Mouse (Mus musculus) CH12.LX (cell line): Measurements from ENCODE around the gene Atp6v1g2. TPM values are rescaled to one million over a fixed set of nuclear protein-coding genes. Genes with fewer than 3 reads are reported as not detected.

ENCODE experiments used
- DNase-seq: peaks from one replicate; pipeline ENCODE4 v3.0.0-alpha.2; 2013; ENCODE audit errors: extremely low read depth
- H3K27ac ChIP-seq: 2 replicates; pipeline ENCODE4 v1.5.1; 2012; ENCODE audit warnings: low read depth, mild to moderate bottlenecking, control low read depth, moderate library complexity; ENCODE audit not compliant: insufficient read depth
- H3K27me3 ChIP-seq: replicated peaks from 2 replicates; pipeline ENCODE3; 2012; ENCODE audit warnings: inconsistent platforms
- H3K36me3 ChIP-seq, 2 experiments: replicated peaks in 1 of 2; 2 replicates each; pipeline versions ENCODE3 to v1.6.1; 2012; ENCODE audit warnings: inconsistent platforms in 1 of 2, low read length in 1 of 2, mild to moderate bottlenecking in 1 of 2, mixed read lengths in 1 of 2, moderate library complexity in 1 of 2; ENCODE audit not compliant: control insufficient read depth in 1 of 2, insufficient read depth in 1 of 2
- H3K4me1 ChIP-seq, 2 experiments: 2 replicates each; pipeline ENCODE4 v1.6.1; 2012; ENCODE audit warnings: inconsistent platforms in 1 of 2, moderate library complexity in 1 of 2; ENCODE audit not compliant: insufficient read depth in 2 of 2, control insufficient read depth in 1 of 2
- H3K4me2 ChIP-seq: 2 replicates; pipeline ENCODE4 v1.6.1; 2012; ENCODE audit warnings: low read depth, mild to moderate bottlenecking, control low read depth; ENCODE audit not compliant: poor library complexity, insufficient read depth, severe bottlenecking
- H3K4me3 ChIP-seq, 3 experiments: fragments of 150-350 bp in 1 of 3; sonication (generic) in 1 of 3; replicated peaks in 1 of 3; 2 replicates each; pipeline versions ENCODE3 to v1.5.1; 2011 to 2012; ENCODE audit warnings: low read depth in 2 of 3, low read length in 2 of 3, mild to moderate bottlenecking in 2 of 3, moderate library complexity in 2 of 3, control low read depth in 1 of 3, improper control_type of control experiment in 1 of 3, inconsistent platforms in 1 of 3, mixed read lengths in 1 of 3; ENCODE audit not compliant: poor library complexity in 1 of 3
- H3K79me2 ChIP-seq: replicated peaks from 2 replicates; pipeline ENCODE4 v1.6.1; 2012; ENCODE audit warnings: mild to moderate bottlenecking, moderate library complexity; ENCODE audit not compliant: control insufficient read depth, poor library complexity, insufficient read depth, severe bottlenecking; ENCODE audit errors: extremely low read depth
- H3K9ac ChIP-seq: 2 replicates; pipeline ENCODE4 v1.6.1; 2012; ENCODE audit warnings: low read depth, mild to moderate bottlenecking, control low read depth, moderate library complexity; ENCODE audit not compliant: insufficient read depth
- H3K9me3 ChIP-seq: replicated peaks from 2 replicates; pipeline ENCODE3; 2012; ENCODE audit warnings: low read length, inconsistent platforms, mixed read lengths
- BHLHE40 ChIP-seq: IDR thresholded peaks from 2 replicates; pipeline ENCODE4 v1.6.1; 2011; ENCODE audit warnings: mild to moderate bottlenecking, low read depth, low read length, improper control_type of control experiment
- CTCF ChIP-seq, 2 experiments: IDR thresholded peaks in 1 of 2; conservative IDR thresholded peaks in 1 of 2; 2 replicates each; pipeline ENCODE4 v1.5.1; 2011 to 2012; ENCODE audit warnings: low read depth in 2 of 2, low read length in 2 of 2, improper control_type of control experiment in 1 of 2, inconsistent platforms in 1 of 2, mild to moderate bottlenecking in 1 of 2, moderate library complexity in 1 of 2
- E2F4 ChIP-seq: IDR thresholded peaks from 2 replicates; pipeline ENCODE4 v1.6.1; 2011; ENCODE audit warnings: low read depth, low read length, improper control_type of control experiment; ENCODE audit not compliant: insufficient replicate concordance
- HCFC1 ChIP-seq: IDR thresholded peaks from 2 replicates; pipeline ENCODE4 v1.6.1; 2012; ENCODE audit warnings: low read depth, mild to moderate bottlenecking, inconsistent platforms, low read length, improper control_type of control experiment
- IRF4 ChIP-seq: IDR thresholded peaks from 2 replicates; pipeline ENCODE4 v1.6.1; 2014; ENCODE audit warnings: low read depth, mild to moderate bottlenecking, inconsistent platforms, low read length, improper control_type of control experiment
- KAT2A ChIP-seq: IDR thresholded peaks from 2 replicates; pipeline ENCODE4 v1.6.1; 2012; ENCODE audit warnings: low read length, improper control_type of control experiment, inconsistent platforms; ENCODE audit not compliant: insufficient replicate concordance
- MAZ ChIP-seq: IDR thresholded peaks from 2 replicates; pipeline ENCODE4 v1.6.1; 2012; ENCODE audit warnings: low read depth, mild to moderate bottlenecking, inconsistent platforms, low read length, improper control_type of control experiment, moderate library complexity
- MXI1 ChIP-seq: IDR thresholded peaks from 2 replicates; pipeline ENCODE4 v1.6.1; 2011; ENCODE audit warnings: mild to moderate bottlenecking, low read depth, low read length, improper control_type of control experiment
- MYC ChIP-seq: IDR thresholded peaks from 2 replicates; pipeline ENCODE4 v1.6.1; 2011; ENCODE audit warnings: low read depth, mild to moderate bottlenecking, improper control_type of control experiment, low read length
- NELFE ChIP-seq: IDR thresholded peaks from 2 replicates; pipeline ENCODE4 v1.6.1; 2011; ENCODE audit warnings: low read depth, low read length, improper control_type of control experiment
- NRF1 ChIP-seq: IDR thresholded peaks from 2 replicates; pipeline ENCODE4 v1.6.1; 2014; ENCODE audit warnings: low read depth, mild to moderate bottlenecking, inconsistent platforms, low read length, improper control_type of control experiment, moderate library complexity
- POLR2AphosphoS2 ChIP-seq: IDR thresholded peaks from 2 replicates; pipeline ENCODE4 v1.6.1; 2011; ENCODE audit warnings: low read depth, low read length, improper control_type of control experiment
- RAD21 ChIP-seq: IDR thresholded peaks from 2 replicates; pipeline ENCODE4 v1.6.1; 2011; ENCODE audit warnings: low read depth, mild to moderate bottlenecking, low read length, improper control_type of control experiment, moderate library complexity
- SIN3A ChIP-seq: IDR thresholded peaks from 2 replicates; pipeline ENCODE4 v1.6.1; 2012; ENCODE audit warnings: low read length, improper control_type of control experiment, inconsistent platforms
- SMC3 ChIP-seq: IDR thresholded peaks from 2 replicates; pipeline ENCODE4 v1.6.1; 2011; ENCODE audit warnings: low read depth, low read length, improper control_type of control experiment
- TCF12 ChIP-seq: IDR thresholded peaks from 2 replicates; pipeline ENCODE4 v1.6.1; 2014; ENCODE audit warnings: low read depth, mild to moderate bottlenecking, inconsistent platforms, low read length, improper control_type of control experiment
- ZC3H11A ChIP-seq: IDR thresholded peaks from 2 replicates; pipeline ENCODE4 v1.6.1; 2012; ENCODE audit warnings: low read depth, mild to moderate bottlenecking, inconsistent platforms, low read length, improper control_type of control experiment
- ZMIZ1 ChIP-seq: IDR thresholded peaks from 2 replicates; pipeline ENCODE4 v1.6.1; 2012; ENCODE audit warnings: low read depth, mild to moderate bottlenecking, inconsistent platforms, low read length, improper control_type of control experiment
- ZNF384 ChIP-seq: IDR thresholded peaks from 2 replicates; pipeline ENCODE4 v1.6.1; 2012; ENCODE audit warnings: low read depth, low read length, improper control_type of control experiment, inconsistent platforms
- dilution Hi-C: fragments of 300-500 bp; cut with MboI; formaldehyde crosslinking; loops from 2 replicates; pipeline ENCODE4 v1.14.3; 2020; ENCODE audit warnings: low sequenced_read_pairs; ENCODE audit not compliant: extremely low pct_unique_long_range_greater_than_20kb, extremely low pct_ligation_motif_present
- in situ Hi-C: fragments of 300-500 bp; cut with MboI; formaldehyde crosslinking; loops from 3 replicates; pipeline ENCODE4 v1.14.3; 2019; ENCODE audit warnings: low sequenced_read_pairs, low pct_ligation_motif_present, low pct_unique_long_range_greater_than_20kb, mixed read lengths
- polyA plus RNA-seq: library from polyadenylated mRNA; unstranded; fragments of >175 nt; gene quantifications from 2 replicates; pipeline ENCODE4 v1.2.1, GENCODE M21; 2012; ENCODE audit warnings: low read depth; ENCODE audit not compliant: insufficient read length
- total RNA-seq, 2 experiments: library from RNA; depleted of rRNA; stranded (reverse); fragments of 300-350 nt in 1 of 2; fragments of >200 nt in 1 of 2; gene quantifications; 2 replicates each; pipeline ENCODE4 v1.2.3; 2012 to 2014

Atp6v1g2 gene
- total and polyA plus RNA-seq, 3 experiments = 0.23 to 1.4 (median 0.76) TPM

DNA sequence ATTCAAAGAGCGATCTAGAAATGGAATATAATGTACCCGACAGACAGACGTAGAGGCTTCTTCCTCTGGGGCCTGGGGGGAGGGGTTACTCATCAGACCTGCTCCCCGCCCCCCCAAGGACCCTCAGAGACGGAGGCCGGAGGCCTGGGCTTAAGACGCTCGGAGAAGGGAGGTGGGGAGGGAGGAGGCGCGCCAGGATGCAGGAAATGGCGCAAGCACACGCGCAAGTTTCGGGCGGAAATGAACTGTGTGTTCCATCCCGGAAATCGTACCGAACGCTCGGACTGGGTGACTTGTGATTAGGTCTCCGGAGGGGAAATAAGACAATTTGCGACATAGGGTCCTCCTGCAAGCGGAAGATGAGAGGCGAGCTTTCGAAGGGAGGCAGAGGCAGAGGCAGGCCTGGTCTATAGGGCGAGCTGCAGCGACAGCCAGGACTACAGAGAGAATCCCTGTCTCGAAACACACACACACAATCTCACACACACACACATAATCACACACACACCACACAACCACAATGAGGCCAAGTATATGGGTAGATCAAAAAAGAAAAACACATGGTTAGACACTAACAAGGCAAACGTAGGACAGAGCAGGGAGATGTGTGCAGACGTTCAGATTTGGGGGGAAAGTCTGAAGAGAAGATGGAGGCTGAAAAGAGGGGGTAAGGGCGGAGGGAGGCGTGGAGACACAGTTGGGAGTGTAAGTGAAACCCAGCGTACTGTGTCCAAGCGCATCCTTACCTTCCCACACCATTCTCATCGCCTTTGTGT, 2.3 kb downstream of the Atp6v1g2 start, which contains the start of gene Nfkbil1 (continued):
- TF ChIP-seq IRF4 (peak; percentile 84), POLR2AphosphoS2 (peak; percentile 71; the same call in 1 of the 2 replicates), MXI1 (peak; percentile 71; the same call in 1 of the 2 replicates), SIN3A (peak; percentile 96), HCFC1 (peak; percentile 95), ZNF384 (no peak), TCF12 (peak; percentile 92), BHLHE40 (peak; percentile 59), MYC (peak; percentile 86), ZC3H11A (no peak), KAT2A (peak; percentile 91; the same call in 1 of the 2 replicates)

GRCm38 (mm10) chr17:35236390-35236746, 2.9 kb downstream of the Atp6v1g2 start:
- Histone ChIP-seq H3K4me1 (peaks cover 9 to 48% of the 10 kb centered on the region in 2 experiments), H3K4me2 (no peak overlapping the region), H3K27ac (peak overlapping the region; percentile 96), H3K36me3 (peaks cover 0 to 29% of the 10 kb centered on the region in 2 experiments), H3K9me3 (no peaks in the 10 kb centered on the region), H3K4me3 (peak overlapping the region; percentile 67 to 86 (median 70)), H3K27me3 (no peaks in the 10 kb centered on the region), H3K9ac (peak overlapping the region; percentile 93), H3K79me2 (peaks cover 22% of the 10 kb centered on the region)
- TF ChIP-seq E2F4 (no peak), NELFE (no peak), IRF4 (no peak), MAZ (no peak), RAD21 (peak; percentile 93), ZMIZ1 (0 out of 2 replicates have a peak, but pooled peaks have one; percentile 3), SMC3 (peak; percentile 88), MXI1 (peak; percentile 17; the same call in 1 of the 2 replicates), CTCF (conservative IDR thresholded peaks at IDR 0.05 in 1 of 2, IDR thresholded peaks at IDR 0.05 in 1 of 2; ENCODE audit: low read depth in 2 of 2, low read length in 2 of 2) (peak; percentile 76 to 94), NRF1 (peak; percentile 24; the same call in 1 of the 2 replicates), ZC3H11A (peak; percentile 39; the same call in 1 of the 2 replicates)
- dilution Hi-C loops (no loop called here), in situ Hi-C loops (loop anchor here (10.0 kb wide), 1 partner anchor 222 kb away; the partner anchor contains the start of gene Vwa7)
- DNase-seq = peak; percentile 93
